Mouse (Mus musculus): ENCODE measurements around the gene Etv3. TPM values are rescaled to one million over a fixed set of nuclear protein-coding genes. Genes with fewer than 3 reads are reported as not detected.
A peak's percentile ranks its signal among the peaks of the same experiment; 100 is the strongest.

Gene Etv3
- polyA plus RNA-seq, 1 experiment from 2014 or later = 27.7 TPM

- ATAC-seq (ENCODE audit: insufficient number of reproducible peaks, low FRiP score, low TSS enrichment, low read depth) = no peak
Observed at GRCm38 (mm10) chr3:87523701-87524100, 1.5 kb upstream of the Etv3 start.

GRCm38 (mm10) chr3:87525837-87526570 is 797 bp downstream of the Etv3 start:
- Histone ChIP-seq H3K9me3 (no peaks in the 10 kb centered on the region), H3K9ac (peak overlapping the region; percentile 99), H3K4me2 (peak overlapping the region; percentile 67), H3K27ac (peak overlapping the region; percentile 92), H3K36me3 (peaks cover 30% of the 10 kb centered on the region), H3K27me3 (no peaks in the 10 kb centered on the region), H3K4me3 (peak overlapping the region; percentile 100), H3K4me1 (peaks cover 17% of the 10 kb centered on the region)
- 2% methylated on average over 27 of the region's 27 CpGs for WGBS
- ATAC-seq (ENCODE audit: insufficient number of reproducible peaks, low FRiP score, low TSS enrichment, low read depth) = no peak

More at GRCm38 (mm10) chr3:87523701-87524100, 1.5 kb upstream of the Etv3 start:
- H3K27ac ChIP-seq = peak overlapping the region; percentile 39; the same call in 1 of the 2 replicates
- no peak overlapping the region for H3K4me2 ChIP-seq
- H3K9ac ChIP-seq = no peak overlapping the region
- 94% methylated on average over 9 of the region's 9 CpGs for WGBS
- H3K36me3 ChIP-seq = peaks cover 8% of the 10 kb centered on the region
- H3K27me3 ChIP-seq = no peaks in the 10 kb centered on the region
- peaks cover 17% of the 10 kb centered on the region for H3K4me1 ChIP-seq
- no peaks in the 10 kb centered on the region for H3K9me3 ChIP-seq
- no peak overlapping the region for H3K4me3 ChIP-seq

- no peak for ATAC-seq (ENCODE audit: insufficient number of reproducible peaks, low FRiP score, low TSS enrichment, low read depth)
- 74% methylated on average over 12 of the region's 12 CpGs for WGBS
- Histone ChIP-seq H3K4me2 (peak overlapping the region; percentile 67), H3K4me1 (peaks cover 17% of the 10 kb centered on the region), H3K9ac (no peak overlapping the region), H3K4me3 (0 out of 2 replicates have a peak overlapping the region, but pooled peaks have one; percentile 100), H3K27ac (no peak overlapping the region), H3K9me3 (no peaks in the 10 kb centered on the region), H3K36me3 (peaks cover 40% of the 10 kb centered on the region), H3K27me3 (no peaks in the 10 kb centered on the region)
Observed at GRCm38 (mm10) chr3:87527139-87527538, 1.9 kb downstream of the Etv3 start.

GRCm38 (mm10) chr3:87528021-87528420 is 2.8 kb downstream of the Etv3 start:
- WGBS = 74% methylated on average over 8 of the region's 8 CpGs
- Histone ChIP-seq H3K9ac (no peak overlapping the region), H3K4me1 (peaks cover 17% of the 10 kb centered on the region), H3K9me3 (no peaks in the 10 kb centered on the region), H3K27ac (no peak overlapping the region; the same call in 1 of the 2 replicates), H3K27me3 (no peaks in the 10 kb centered on the region), H3K36me3 (peaks cover 48% of the 10 kb centered on the region), H3K4me2 (no peak overlapping the region), H3K4me3 (peak overlapping the region; percentile 13; the same call in 1 of the 2 replicates)
- no peak for ATAC-seq (ENCODE audit: insufficient number of reproducible peaks, low FRiP score, low TSS enrichment, low read depth)

DNA sequence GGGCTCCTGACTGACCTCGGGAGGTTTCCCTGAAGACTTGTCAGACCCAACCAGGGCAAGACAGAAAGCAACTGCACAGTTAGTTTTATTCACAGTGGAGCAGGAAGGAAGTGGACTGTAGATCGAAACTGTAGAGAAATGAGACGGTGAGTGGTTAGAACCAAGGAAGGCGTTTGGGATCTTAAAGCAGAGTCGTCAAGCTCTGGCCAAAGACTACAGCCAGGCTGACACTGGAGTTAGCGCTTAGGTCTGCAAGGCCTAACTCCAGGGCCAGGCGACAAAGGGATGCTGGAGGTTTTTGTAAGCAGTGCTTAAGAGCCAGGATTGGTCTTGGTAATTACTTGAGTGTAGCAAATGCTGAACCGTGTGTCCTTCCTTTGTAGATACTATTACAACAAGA is 3.6 kb downstream of the Etv3 start:
- Histone ChIP-seq H3K4me1 (peaks cover 17% of the 10 kb centered on the region), H3K4me3 (no peak overlapping the region), H3K27ac (no peak overlapping the region), H3K27me3 (no peaks in the 10 kb centered on the region), H3K9ac (no peak overlapping the region), H3K9me3 (no peaks in the 10 kb centered on the region), H3K36me3 (peaks cover 57% of the 10 kb centered on the region), H3K4me2 (no peak overlapping the region)
- 86% methylated on average over 8 of the region's 8 CpGs for WGBS
- ATAC-seq (ENCODE audit: insufficient number of reproducible peaks, low FRiP score, low TSS enrichment, low read depth) = no peak

- Histone ChIP-seq H3K9me3 (no peaks in the 10 kb centered on the region), H3K36me3 (peaks cover 64% of the 10 kb centered on the region), H3K4me1 (peaks cover 17% of the 10 kb centered on the region), H3K4me2 (no peak overlapping the region), H3K9ac (no peak overlapping the region), H3K4me3 (no peak overlapping the region), H3K27me3 (no peaks in the 10 kb centered on the region), H3K27ac (peak overlapping the region; percentile 8; the same call in 1 of the 2 replicates)
- no peak for ATAC-seq (ENCODE audit: insufficient number of reproducible peaks, low FRiP score, low TSS enrichment, low read depth)
- 70% methylated on average over 11 of the region's 11 CpGs for WGBS
Observed at GRCm38 (mm10) chr3:87529568-87529967, 4.4 kb downstream of the Etv3 start.

DNA sequence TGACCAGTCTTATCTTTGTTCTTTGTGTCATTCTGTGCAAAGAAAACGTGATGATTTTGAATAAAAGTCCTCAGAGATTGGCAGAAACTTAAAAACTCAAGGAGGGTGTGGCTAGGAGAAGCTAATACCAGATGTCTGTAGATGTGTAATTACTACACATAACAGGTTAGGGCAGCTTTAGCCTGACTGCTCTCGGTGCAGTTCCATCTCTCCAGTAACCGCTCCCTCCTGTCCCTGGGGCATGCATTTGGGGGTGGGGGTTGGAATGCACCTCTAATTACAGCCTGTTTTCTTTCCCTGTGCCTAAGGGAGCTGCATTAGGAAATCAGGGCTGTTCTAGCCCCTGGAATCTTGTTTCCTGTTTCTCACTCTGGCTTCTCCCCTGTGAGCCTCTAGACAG is 5.0 kb downstream of the Etv3 start:
- H3K27ac ChIP-seq = peak overlapping the region; percentile 8
- H3K9ac ChIP-seq = no peak overlapping the region
- ATAC-seq (ENCODE audit: insufficient number of reproducible peaks, low FRiP score, low TSS enrichment, low read depth) = no peak
- no peak overlapping the region for H3K4me3 ChIP-seq
- 77% methylated on average over 3 of the region's 3 CpGs for WGBS
- H3K9me3 ChIP-seq = no peaks in the 10 kb centered on the region
- peaks cover 71% of the 10 kb centered on the region for H3K36me3 ChIP-seq
- H3K27me3 ChIP-seq = no peaks in the 10 kb centered on the region
- peaks cover 14% of the 10 kb centered on the region for H3K4me1 ChIP-seq
- no peak overlapping the region for H3K4me2 ChIP-seq

- no peak overlapping the region for H3K4me2 ChIP-seq
- H3K36me3 ChIP-seq = peaks cover 97% of the 10 kb centered on the region
- no peaks in the 10 kb centered on the region for H3K27me3 ChIP-seq
- WGBS = 81% methylated on average over 7 of the region's 7 CpGs
- H3K9ac ChIP-seq = no peak overlapping the region
- H3K4me1 ChIP-seq = peaks cover 2% of the 10 kb centered on the region; the same call in 1 of the 2 replicates
- no peak overlapping the region for H3K4me3 ChIP-seq
- H3K27ac ChIP-seq = 0 out of 2 replicates have a peak overlapping the region, but pooled peaks have one; percentile 22
- H3K9me3 ChIP-seq = no peaks in the 10 kb centered on the region
- no peak for ATAC-seq (ENCODE audit: insufficient number of reproducible peaks, low FRiP score, low TSS enrichment, low read depth)
Observed at GRCm38 (mm10) chr3:87533667-87534378, 8.6 kb downstream of the Etv3 start.

- Histone ChIP-seq H3K27me3 (no peaks in the 10 kb centered on the region), H3K4me2 (no peak overlapping the region), H3K9ac (no peak overlapping the region), H3K4me3 (no peak overlapping the region), H3K36me3 (peaks cover 61% of the 10 kb centered on the region), H3K4me1 (peaks cover 6% of the 10 kb centered on the region; the same call in 1 of the 2 replicates), H3K9me3 (no peaks in the 10 kb centered on the region), H3K27ac (no peak overlapping the region)
- ATAC-seq (ENCODE audit: insufficient number of reproducible peaks, low FRiP score, low TSS enrichment, low read depth) = no peak
- 67% methylated on average over 10 of the region's 10 CpGs for WGBS
Observed at GRCm38 (mm10) chr3:87538034-87538433, 12.8 kb downstream of the Etv3 start.

- H3K9ac ChIP-seq = no peak overlapping the region
- no peak for ATAC-seq (ENCODE audit: insufficient number of reproducible peaks, low FRiP score, low TSS enrichment, low read depth)
- H3K27me3 ChIP-seq = no peaks in the 10 kb centered on the region
- H3K4me2 ChIP-seq = no peak overlapping the region
- peaks cover 6% of the 10 kb centered on the region; the same call in 1 of the 2 replicates for H3K4me1 ChIP-seq
- H3K9me3 ChIP-seq = no peaks in the 10 kb centered on the region
- 64% methylated on average over 11 of the region's 11 CpGs for WGBS
- H3K27ac ChIP-seq = no peak overlapping the region
- H3K4me3 ChIP-seq = no peak overlapping the region
- peaks cover 40% of the 10 kb centered on the region for H3K36me3 ChIP-seq
Observed at GRCm38 (mm10) chr3:87540028-87540675, 14.9 kb downstream of the Etv3 start.

- H3K9ac ChIP-seq = no peak overlapping the region
- peaks cover 6% of the 10 kb centered on the region; the same call in 1 of the 2 replicates for H3K4me1 ChIP-seq
- no peaks in the 10 kb centered on the region for H3K27me3 ChIP-seq
- H3K36me3 ChIP-seq = peaks cover 34% of the 10 kb centered on the region
- H3K4me3 ChIP-seq = no peak overlapping the region
- no peak overlapping the region for H3K4me2 ChIP-seq
- no peak for ATAC-seq (ENCODE audit: insufficient number of reproducible peaks, low FRiP score, low TSS enrichment, low read depth)
- H3K27ac ChIP-seq = no peak overlapping the region
- no peaks in the 10 kb centered on the region for H3K9me3 ChIP-seq
- WGBS = 24% methylated on average over 8 of the region's 8 CpGs
Observed at GRCm38 (mm10) chr3:87540714-87541113, 15.5 kb downstream of the Etv3 start.
